Comparison of ENCODE assay signal across 9 mouse cellular contexts in the genomic region with DNA sequence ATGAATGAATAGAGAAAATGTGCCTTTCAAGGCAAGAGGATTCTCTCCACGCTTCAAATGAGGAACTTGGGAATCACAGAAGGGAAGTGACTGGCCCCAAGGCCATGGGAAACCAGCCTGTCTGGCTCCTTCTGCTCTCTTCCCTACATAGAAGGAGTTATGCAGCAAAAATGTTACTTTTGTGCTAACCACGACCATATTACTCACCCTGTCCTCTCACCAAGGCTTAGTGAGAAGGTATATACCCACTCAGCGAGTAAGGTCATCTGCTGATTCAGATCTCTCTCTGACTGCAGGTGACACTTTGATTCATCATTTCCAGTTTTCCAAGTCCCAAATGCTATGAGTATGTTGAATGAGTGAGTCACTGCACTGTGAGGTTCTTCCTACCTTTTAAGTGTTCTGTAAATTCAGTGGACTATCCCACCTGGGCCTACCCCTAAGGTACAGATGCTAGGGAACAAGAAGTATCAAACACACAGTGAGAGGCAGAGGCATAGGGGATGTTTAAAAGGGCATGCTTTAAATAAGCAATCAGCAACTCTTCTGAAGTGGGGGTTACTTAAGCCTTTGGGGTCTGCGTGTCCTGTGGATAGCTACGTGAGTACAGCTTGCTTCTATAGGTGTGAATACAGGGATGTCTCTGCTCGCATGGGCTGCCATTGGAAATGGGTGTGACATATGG. TPM values are rescaled to one million over a fixed set of nuclear protein-coding genes. Genes with fewer than 3 reads are reported as not detected.
DNase-seq lines count a peak whose midpoint lies in the region; ATAC-seq lines count a peak whose summit lies in the region.
"Had no signal": no experiment of that assay in that cellular context is flagged by ENCODE, and none has a peak within 500 bp of the region (broad histone marks: within the 10 kb centered on the region; RNA-seq: fewer than 3 reads in every experiment).

No protein-coding gene starts in this region.

- peaks cover 25% of the 10 kb centered on the region for H3K4me1 ChIP-seq in limb, embryonic 15.5 days

- peak overlapping the region; percentile 75 for H3K27ac ChIP-seq in limb, embryonic 15.5 days
- H3K27ac ChIP-seq: embryonic facial prominence, embryonic 12.5 days had no signal

- WGBS in limb, embryonic 15.5 days = 43% methylated on average over 6 of the region's 6 CpGs

- no peak overlapping the region for H3K4me3 ChIP-seq in limb, embryonic 15.5 days
- H3K4me3 ChIP-seq: embryonic facial prominence, embryonic 12.5 days had no signal

- H3K9ac ChIP-seq in limb, embryonic 15.5 days = no peak overlapping the region
- H3K9ac ChIP-seq: embryonic facial prominence, embryonic 12.5 days had no signal

- ATAC-seq in limb, embryonic 15.5 days (ENCODE audit: insufficient number of reproducible peaks, low FRiP score, low TSS enrichment, low read depth) = no peak

- H3K36me3 ChIP-seq in limb, embryonic 15.5 days = no peaks in the 10 kb centered on the region
- H3K36me3 ChIP-seq: embryonic facial prominence, embryonic 12.5 days had no signal

- H3K4me2 ChIP-seq in limb, embryonic 15.5 days = no peak overlapping the region
- H3K4me2 ChIP-seq: embryonic facial prominence, embryonic 12.5 days had no signal

- H3K9me3 ChIP-seq in limb, embryonic 15.5 days = no peaks in the 10 kb centered on the region
- H3K9me3 ChIP-seq: embryonic facial prominence, embryonic 12.5 days had no signal

- DNase-seq in adrenal gland, postnatal 10 days = peak; percentile 33
- DNase-seq in adrenal gland, adult 8-10 months = no peak
- peak; percentile 9 for DNase-seq in urinary bladder, postnatal 14 days (ENCODE audit: low spot score)
- no peak for DNase-seq in urinary bladder, adult 2 months (ENCODE audit: low spot score)
- no peak for DNase-seq in layer of hippocampus, adult 18-20 months (ENCODE audit: low spot score in 2 of 2)
- no peak for DNase-seq in kidney, postnatal 10 days
- no peak for DNase-seq in embryo, embryonic 10.5 days (ENCODE audit: low spot score)

- H3K27me3 ChIP-seq in limb, embryonic 15.5 days = no peaks in the 10 kb centered on the region
- H3K27me3 ChIP-seq: embryonic facial prominence, embryonic 12.5 days had no signal

RNA-seq across cellular contexts. Expression of a gene that starts 25.3 kb away (rescaled TPM):
- 10 to 100 TPM; 72.7 to 75.0 TPM for total RNA-seq in adrenal gland, postnatal 10 days (2021)
- total RNA-seq in adrenal gland, adult 8-10 months (2022) = 10 to 100 TPM; 69.6 to 84.6 (median 76.7) TPM
- polyA plus RNA-seq in urinary bladder, adult 2 months (2012; rRNA removed) = 23.6 and 30.7 TPM in 2 replicates
- polyA plus RNA-seq in limb, embryonic 15.5 days (2015; fragmentation: Nextera tagmentation; extraction: Ambion mirVana) = 61.8 and 67.6 TPM in 2 replicates
- total RNA-seq in layer of hippocampus, adult 18-20 months (2021) = 10 to 100 TPM; 79.0 to 80.3 TPM

Comparison
In these comparisons a context has a peak if more than half of its experiments do, and no peak if none do; other contexts are left out.
1. DNase-seq: peak in adrenal gland, postnatal 10 days (single experiment) and urinary bladder, postnatal 14 days (single experiment); none in adrenal gland, adult 8-10 months (single experiment), urinary bladder, adult 2 months (single experiment), layer of hippocampus, adult 18-20 months (0 of 2), kidney, postnatal 10 days (single experiment) and embryo, embryonic 10.5 days (single experiment).